Mouse (Mus musculus): Measurements from ENCODE around the gene Cntrl. TPM values are rescaled to one million over a fixed set of nuclear protein-coding genes. Genes with fewer than 3 reads are reported as not detected.

The Cntrl gene
- polyA plus RNA-seq, 1 experiment from 2014 or later = 10.5 TPM

- no peaks in the 10 kb centered on the region for H3K9me3 ChIP-seq (ENCODE audit: control insufficient read depth, low read length)
- peak within 1 kb of the TSS; percentile 99 for H3K27ac ChIP-seq
- H3K27me3 ChIP-seq (ENCODE audit: control insufficient read depth, insufficient read depth, low read length) = no peaks in the 10 kb centered on the region
- peak within 1 kb of the TSS; percentile 87 for H3K4me2 ChIP-seq (replicated peaks)
- H3K4me1 ChIP-seq (replicated peaks; ENCODE audit: control insufficient read depth, insufficient read depth, low read length) = peaks cover 25% of the 10 kb centered on the region
- DNase-seq (ENCODE audit: low spot score) (peak; percentile 99), ATAC-seq (ENCODE audit: low FRiP score) (peak; percentile 97)
- no peaks in the 10 kb centered on the region; the same call in 1 of the 2 replicates for H3K36me3 ChIP-seq (replicated peaks; ENCODE audit: control insufficient read depth, insufficient read depth)
- peak within 1 kb of the TSS; percentile 100 for H3K4me3 ChIP-seq (replicated peaks; ENCODE audit: low read length)
- H3K9ac ChIP-seq = peak within 1 kb of the TSS; percentile 99
- under 1% methylated on average over 47 of the region's 47 CpGs for WGBS
Observed at GRCm38 (mm10) chr2:35200898-35201668, 91.8 kb downstream of the Cntrl start, which contains the start of gene Rab14. Gene Rab14, minus strand, starts transcription at chr2:35201120.

GRCm38 (mm10) chr2:35203729-35204128, 94.4 kb downstream of the Cntrl start:
- Histone ChIP-seq H3K27ac (no peak overlapping the region), H3K27me3 (ENCODE audit: control insufficient read depth, insufficient read depth, low read length) (no peaks in the 10 kb centered on the region), H3K36me3 (replicated peaks; ENCODE audit: control insufficient read depth, insufficient read depth) (no peaks in the 10 kb centered on the region), H3K9me3 (ENCODE audit: control insufficient read depth, low read length) (no peaks in the 10 kb centered on the region), H3K4me3 (replicated peaks; ENCODE audit: low read length) (no peak overlapping the region), H3K4me2 (replicated peaks) (no peak overlapping the region), H3K4me1 (replicated peaks; ENCODE audit: control insufficient read depth, insufficient read depth, low read length) (peaks cover 9% of the 10 kb centered on the region), H3K9ac (no peak overlapping the region)
- DNase-seq (ENCODE audit: low spot score) (no peak), ATAC-seq (ENCODE audit: low FRiP score) (no peak)

- DNase-seq (ENCODE audit: low spot score) (no peak), ATAC-seq (ENCODE audit: low FRiP score) (no peak)
- Histone ChIP-seq H3K9ac (no peak overlapping the region), H3K36me3 (replicated peaks; ENCODE audit: control insufficient read depth, insufficient read depth) (no peaks in the 10 kb centered on the region), H3K4me1 (replicated peaks; ENCODE audit: control insufficient read depth, insufficient read depth, low read length) (no peaks in the 10 kb centered on the region), H3K9me3 (ENCODE audit: control insufficient read depth, low read length) (no peaks in the 10 kb centered on the region), H3K4me3 (replicated peaks; ENCODE audit: low read length) (no peak overlapping the region), H3K27ac (no peak overlapping the region), H3K27me3 (ENCODE audit: control insufficient read depth, insufficient read depth, low read length) (no peaks in the 10 kb centered on the region), H3K4me2 (replicated peaks) (no peak overlapping the region)
- WGBS = 92% methylated on average over 3 of the region's 3 CpGs
Observed at GRCm38 (mm10) chr2:35206761-35207160, 97.5 kb downstream of the Cntrl start.

- DNase-seq (ENCODE audit: low spot score) (no peak), ATAC-seq (ENCODE audit: low FRiP score) (no peak)
- Histone ChIP-seq H3K36me3 (replicated peaks; ENCODE audit: control insufficient read depth, insufficient read depth) (no peaks in the 10 kb centered on the region), H3K4me3 (replicated peaks; ENCODE audit: low read length) (no peak overlapping the region), H3K27ac (no peak overlapping the region), H3K9me3 (ENCODE audit: control insufficient read depth, low read length) (no peaks in the 10 kb centered on the region), H3K4me1 (replicated peaks; ENCODE audit: control insufficient read depth, insufficient read depth, low read length) (no peaks in the 10 kb centered on the region), H3K27me3 (ENCODE audit: control insufficient read depth, insufficient read depth, low read length) (no peaks in the 10 kb centered on the region), H3K4me2 (replicated peaks) (no peak overlapping the region), H3K9ac (no peak overlapping the region)
- 86% methylated on average over 3 of the region's 3 CpGs for WGBS
Observed at GRCm38 (mm10) chr2:35208054-35208453, 98.8 kb downstream of the Cntrl start.

- Histone ChIP-seq H3K27ac (no peak overlapping the region), H3K36me3 (replicated peaks; ENCODE audit: control insufficient read depth, insufficient read depth) (no peaks in the 10 kb centered on the region), H3K4me1 (replicated peaks; ENCODE audit: control insufficient read depth, insufficient read depth, low read length) (no peaks in the 10 kb centered on the region), H3K4me3 (replicated peaks; ENCODE audit: low read length) (no peak overlapping the region), H3K27me3 (ENCODE audit: control insufficient read depth, insufficient read depth, low read length) (no peaks in the 10 kb centered on the region), H3K4me2 (replicated peaks) (no peak overlapping the region), H3K9ac (no peak overlapping the region), H3K9me3 (ENCODE audit: control insufficient read depth, low read length) (no peaks in the 10 kb centered on the region)
- DNase-seq (ENCODE audit: low spot score) = no peak
- ATAC-seq (ENCODE audit: low FRiP score) = no peak
- 71% methylated on average over 8 of the region's 8 CpGs for WGBS
Observed at GRCm38 (mm10) chr2:35208931-35209665, 99.8 kb downstream of the Cntrl start.

- DNase-seq (ENCODE audit: low spot score) (no peak), ATAC-seq (ENCODE audit: low FRiP score) (no peak)
- Histone ChIP-seq H3K9ac (no peak overlapping the region), H3K4me1 (replicated peaks; ENCODE audit: control insufficient read depth, insufficient read depth, low read length) (peaks cover 7% of the 10 kb centered on the region), H3K27ac (no peak overlapping the region), H3K4me2 (replicated peaks) (no peak overlapping the region), H3K36me3 (replicated peaks; ENCODE audit: control insufficient read depth, insufficient read depth) (no peaks in the 10 kb centered on the region), H3K9me3 (ENCODE audit: control insufficient read depth, low read length) (no peaks in the 10 kb centered on the region), H3K4me3 (replicated peaks; ENCODE audit: low read length) (no peak overlapping the region), H3K27me3 (ENCODE audit: control insufficient read depth, insufficient read depth, low read length) (no peaks in the 10 kb centered on the region)
- 74% methylated on average over 3 of the region's 3 CpGs for WGBS
Observed at GRCm38 (mm10) chr2:35211681-35212080, 102.4 kb downstream of the Cntrl start.

- Histone ChIP-seq H3K27me3 (ENCODE audit: control insufficient read depth, insufficient read depth, low read length) (no peaks in the 10 kb centered on the region), H3K36me3 (replicated peaks; ENCODE audit: control insufficient read depth, insufficient read depth) (no peaks in the 10 kb centered on the region), H3K9ac (no peak overlapping the region), H3K27ac (no peak overlapping the region), H3K9me3 (ENCODE audit: control insufficient read depth, low read length) (no peaks in the 10 kb centered on the region), H3K4me1 (replicated peaks; ENCODE audit: control insufficient read depth, insufficient read depth, low read length) (peaks cover 7% of the 10 kb centered on the region), H3K4me3 (replicated peaks; ENCODE audit: low read length) (no peak overlapping the region), H3K4me2 (replicated peaks) (no peak overlapping the region)
- 89% methylated on average over 12 of the region's 12 CpGs for WGBS
- ATAC-seq (ENCODE audit: low FRiP score) (no peak), DNase-seq (ENCODE audit: low spot score) (no peak)
Observed at GRCm38 (mm10) chr2:35213345-35213910, 104.1 kb downstream of the Cntrl start.

- DNase-seq (ENCODE audit: low spot score) = peak; percentile 87
- no peaks in the 10 kb centered on the region for H3K9me3 ChIP-seq (ENCODE audit: control insufficient read depth, low read length)
- ATAC-seq (ENCODE audit: low FRiP score) = peak; percentile 79
- no peak overlapping the region for H3K9ac ChIP-seq
- peaks cover 7% of the 10 kb centered on the region for H3K4me1 ChIP-seq (replicated peaks; ENCODE audit: control insufficient read depth, insufficient read depth, low read length)
- 3% methylated on average over 12 of the region's 12 CpGs for WGBS
- peak overlapping the region; percentile 36 for H3K4me2 ChIP-seq (replicated peaks)
- H3K27me3 ChIP-seq (ENCODE audit: control insufficient read depth, insufficient read depth, low read length) = no peaks in the 10 kb centered on the region
- no peaks in the 10 kb centered on the region for H3K36me3 ChIP-seq (replicated peaks; ENCODE audit: control insufficient read depth, insufficient read depth)
- no peak overlapping the region for H3K4me3 ChIP-seq (replicated peaks; ENCODE audit: low read length)
- H3K27ac ChIP-seq = no peak overlapping the region
Observed at GRCm38 (mm10) chr2:35214881-35215358, 105.6 kb downstream of the Cntrl start.

GRCm38 (mm10) chr2:35215363-35215762, 106.1 kb downstream of the Cntrl start:
- Histone ChIP-seq H3K27me3 (ENCODE audit: control insufficient read depth, insufficient read depth, low read length) (no peaks in the 10 kb centered on the region), H3K27ac (no peak overlapping the region), H3K4me2 (replicated peaks) (no peak overlapping the region), H3K36me3 (replicated peaks; ENCODE audit: control insufficient read depth, insufficient read depth) (no peaks in the 10 kb centered on the region), H3K4me3 (replicated peaks; ENCODE audit: low read length) (no peak overlapping the region), H3K4me1 (replicated peaks; ENCODE audit: control insufficient read depth, insufficient read depth, low read length) (peaks cover 7% of the 10 kb centered on the region), H3K9me3 (ENCODE audit: control insufficient read depth, low read length) (no peaks in the 10 kb centered on the region), H3K9ac (no peak overlapping the region)
- 28% methylated on average over 14 of the region's 14 CpGs for WGBS
- ATAC-seq (ENCODE audit: low FRiP score) = peak; percentile 37; the same call in 1 of the 2 replicates
- no peak for DNase-seq (ENCODE audit: low spot score)
